Mouse (Mus musculus): ENCODE data around the gene Tctex1d2. TPM values are rescaled to one million over a fixed set of nuclear protein-coding genes. Genes with fewer than 3 reads are reported as not detected.
"Not testable (repeated sequence)": the region's sequence is repeated elsewhere in the genome, so short reads cannot be mapped to it uniquely, and the experiment has no call there.

Tctex1d2 gene
- polyA plus RNA-seq, 1 experiment = 8.8 TPM

DNA sequence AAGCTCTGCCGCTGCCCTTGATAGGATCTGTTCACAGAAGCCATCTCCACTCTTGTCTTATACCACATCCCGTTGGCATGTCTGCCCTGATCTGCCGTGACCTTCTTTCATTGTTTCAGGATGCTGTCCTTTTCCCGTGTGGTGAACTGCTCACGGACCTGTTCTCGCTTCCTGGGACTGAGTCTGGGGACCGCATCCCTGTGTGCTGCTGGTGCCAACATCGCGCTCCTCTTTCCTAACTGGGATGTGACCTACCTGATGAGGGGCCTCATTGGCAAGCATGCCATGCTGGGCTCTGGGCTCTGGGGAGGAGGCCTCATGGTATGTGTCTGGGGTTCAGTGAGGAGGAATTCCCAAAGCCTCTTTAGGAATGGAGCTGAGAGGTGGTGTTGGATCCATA lies 13.8 kb upstream of the Tctex1d2 start:
- no peaks in the 10 kb centered on the region for H3K4me1 ChIP-seq (ENCODE audit: control insufficient read depth, insufficient read depth, insufficient read length, low read length)
- no peak overlapping the region for H3K4me3 ChIP-seq (ENCODE audit: insufficient read depth, low read depth, low read length)
- no peak overlapping the region for H3K27ac ChIP-seq (replicated peaks; ENCODE audit: low read depth, low read length)

GRCm38 (mm10) chr16:32406671-32407070 lies 12.8 kb upstream of the Tctex1d2 start:
- Histone ChIP-seq H3K4me3 (ENCODE audit: insufficient read depth, low read depth, low read length) (no peak overlapping the region), H3K27ac (replicated peaks; ENCODE audit: low read depth, low read length) (no peak overlapping the region), H3K4me1 (ENCODE audit: control insufficient read depth, insufficient read depth, insufficient read length, low read length) (no peaks in the 10 kb centered on the region)

- H3K4me3 ChIP-seq (ENCODE audit: insufficient read depth, low read depth, low read length) = no peak overlapping the region
- H3K27ac ChIP-seq (replicated peaks; ENCODE audit: low read depth, low read length) = no peak overlapping the region
- no peaks in the 10 kb centered on the region for H3K4me1 ChIP-seq (ENCODE audit: control insufficient read depth, insufficient read depth, insufficient read length, low read length)
These were observed 11.8 kb upstream of the Tctex1d2 start for GRCm38 (mm10) chr16:32407730-32408129.

GRCm38 (mm10) chr16:32417457-32417856 lies 2.0 kb upstream of the Tctex1d2 start:
- Histone ChIP-seq H3K27ac (replicated peaks; ENCODE audit: low read depth, low read length) (no peak overlapping the region), H3K4me1 (ENCODE audit: control insufficient read depth, insufficient read depth, insufficient read length, low read length) (no peaks in the 10 kb centered on the region), H3K4me3 (ENCODE audit: insufficient read depth, low read depth, low read length) (no peak overlapping the region)

- Histone ChIP-seq H3K4me1 (ENCODE audit: control insufficient read depth, insufficient read depth, insufficient read length, low read length) (peaks cover 3% of the 10 kb centered on the region; the same call in 1 of the 2 replicates), H3K4me3 (ENCODE audit: insufficient read depth, low read depth, low read length) (no peak overlapping the region), H3K27ac (replicated peaks; ENCODE audit: low read depth, low read length) (no peak overlapping the region)
These were observed 8.0 kb downstream of the Tctex1d2 start for GRCm38 (mm10) chr16:32427506-32427905.

DNA sequence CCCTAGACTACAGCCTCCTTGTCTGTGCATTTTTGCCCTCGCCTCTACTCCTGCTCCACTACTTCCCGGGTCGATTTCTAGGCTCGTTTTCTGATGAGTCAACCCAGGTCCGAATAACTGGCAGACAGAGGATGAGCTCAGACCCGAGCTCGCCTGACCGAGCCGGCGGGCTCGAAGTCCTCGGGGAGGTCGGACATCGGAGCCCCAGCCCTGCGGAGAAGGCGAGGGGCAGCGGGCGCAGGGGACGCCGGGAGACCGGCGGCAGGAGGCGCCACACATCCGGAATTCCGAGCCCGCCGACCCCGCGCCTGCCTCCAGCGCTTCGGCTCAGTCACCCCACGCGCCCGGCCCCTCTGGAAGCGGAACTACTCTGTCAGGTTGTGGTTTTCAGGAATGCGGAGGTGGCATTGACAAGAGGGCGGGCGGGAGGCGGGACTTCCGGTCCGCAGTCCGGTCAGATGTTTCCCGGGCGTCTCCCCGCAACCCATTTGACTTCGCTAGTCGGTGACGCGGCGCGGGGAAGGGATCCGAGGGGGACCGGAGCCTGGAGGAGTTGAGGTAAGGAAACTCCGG lies 11.1 kb downstream of the Tctex1d2 start, which contains the start of gene Pcyt1a:
Gene Pcyt1a (plus strand): TSS at position 448 of the 573 bp plus-strand sequence.
- Histone ChIP-seq H3K4me3 (ENCODE audit: insufficient read depth, low read depth, low read length) (peak within 1 kb of the TSS; percentile 83), H3K27ac (replicated peaks; ENCODE audit: low read depth, low read length) (peak within 1 kb of the TSS; percentile 82), H3K4me1 (ENCODE audit: control insufficient read depth, insufficient read depth, insufficient read length, low read length) (peaks cover 5% of the 10 kb centered on the region)

DNA sequence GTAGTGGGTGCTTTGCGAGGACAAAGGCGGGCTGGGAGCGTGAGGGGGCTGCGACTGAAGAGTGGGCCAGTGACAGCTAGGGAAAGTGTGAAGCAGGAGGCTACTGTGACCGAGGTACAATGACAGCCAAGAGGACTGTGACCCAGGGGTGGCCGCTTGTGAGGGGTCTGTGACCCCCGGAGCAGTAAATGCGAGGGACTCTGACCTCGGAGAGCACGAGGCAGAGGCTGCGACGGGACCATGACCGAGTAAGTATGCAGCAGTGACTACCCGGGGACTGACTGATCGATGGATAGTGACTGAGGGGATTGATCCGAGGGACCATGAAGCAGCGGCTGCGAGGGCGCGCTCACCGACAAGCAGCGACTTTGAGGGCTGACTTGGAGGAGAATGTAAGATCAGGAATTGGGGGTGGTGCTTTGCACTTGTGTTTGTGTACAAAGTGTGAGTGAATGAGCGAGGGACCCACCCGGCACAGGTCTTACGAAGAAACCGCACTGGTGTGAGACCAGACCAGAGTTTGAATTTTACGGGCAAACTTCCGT lies 11.6 kb downstream of the Tctex1d2 start:
- Histone ChIP-seq H3K4me1 (ENCODE audit: control insufficient read depth, insufficient read depth, insufficient read length, low read length) (peaks cover 5% of the 10 kb centered on the region), H3K4me3 (ENCODE audit: insufficient read depth, low read depth, low read length) (peak overlapping the region; percentile 83)

DNA sequence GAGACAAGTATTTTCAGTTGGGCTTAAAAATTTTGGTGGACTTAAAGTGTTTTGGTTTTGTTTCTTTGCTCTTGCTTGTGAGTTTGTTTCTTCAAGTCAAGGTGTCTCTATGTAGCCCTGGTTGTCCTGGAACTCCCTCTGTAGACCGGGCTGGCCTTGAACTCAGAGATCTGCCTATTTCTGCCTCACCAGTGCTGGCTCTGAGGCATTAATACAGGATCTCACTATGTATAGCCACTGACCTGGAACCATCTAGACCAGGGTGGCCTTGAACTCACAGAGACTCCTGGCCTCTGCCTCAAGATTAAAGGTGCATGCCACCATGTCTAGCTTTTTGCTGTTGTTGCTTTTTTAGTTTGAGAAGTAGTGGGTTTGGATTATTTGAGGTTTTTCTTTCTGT lies 12.4 kb downstream of the Tctex1d2 start:
- H3K4me3 ChIP-seq (ENCODE audit: insufficient read depth, low read depth, low read length) = peak overlapping the region; percentile 83
- H3K27ac ChIP-seq (replicated peaks; ENCODE audit: low read depth, low read length) = 0 out of 2 replicates have a peak overlapping the region, but pooled peaks have one; percentile 11

More for the DNA sequence above, 11.6 kb downstream of the Tctex1d2 start:
- peak overlapping the region; percentile 82 for H3K27ac ChIP-seq (replicated peaks; ENCODE audit: low read depth, low read length)

DNA sequence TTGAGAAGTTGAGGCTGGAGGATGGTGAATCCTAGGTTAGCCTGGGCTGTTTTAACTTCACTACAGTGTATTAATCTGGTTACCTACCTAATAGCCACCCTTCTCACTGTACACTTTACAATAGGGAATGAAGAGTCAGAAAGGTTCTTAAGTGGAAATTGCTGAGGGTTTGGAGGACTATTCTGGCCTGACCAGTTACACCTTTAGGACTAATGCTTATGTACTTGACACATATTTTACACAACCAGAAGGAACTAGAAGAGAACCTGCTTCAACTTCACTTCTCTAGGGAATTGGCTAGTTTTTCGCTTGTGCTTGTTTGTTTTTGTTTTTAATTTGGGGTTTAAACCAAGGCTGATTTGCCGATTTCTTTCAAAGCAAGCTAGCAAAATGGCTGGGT lies 13.6 kb downstream of the Tctex1d2 start:
- H3K4me1 ChIP-seq (ENCODE audit: control insufficient read depth, insufficient read depth, insufficient read length, low read length) = peaks cover 5% of the 10 kb centered on the region
- no peak overlapping the region for H3K27ac ChIP-seq (replicated peaks; ENCODE audit: low read depth, low read length)
- H3K4me3 ChIP-seq (ENCODE audit: insufficient read depth, low read depth, low read length) = no peak overlapping the region

More for the DNA sequence above, 12.4 kb downstream of the Tctex1d2 start:
- H3K4me1 ChIP-seq (ENCODE audit: control insufficient read depth, insufficient read depth, insufficient read length, low read length) = peaks cover 5% of the 10 kb centered on the region

- Histone ChIP-seq H3K4me1 (ENCODE audit: control insufficient read depth, insufficient read depth, insufficient read length, low read length) (peaks cover 5% of the 10 kb centered on the region), H3K27ac (replicated peaks; ENCODE audit: low read depth, low read length) (peak overlapping the region; percentile 71), H3K4me3 (ENCODE audit: insufficient read depth, low read depth, low read length) (no peak overlapping the region)
These were observed 14.6 kb downstream of the Tctex1d2 start for GRCm38 (mm10) chr16:32434066-32434465.

- H3K27ac ChIP-seq (replicated peaks; ENCODE audit: low read depth, low read length) = peak overlapping the region; percentile 80
- peaks cover 5% of the 10 kb centered on the region for H3K4me1 ChIP-seq (ENCODE audit: control insufficient read depth, insufficient read depth, insufficient read length, low read length)
- no peak overlapping the region for H3K4me3 ChIP-seq (ENCODE audit: insufficient read depth, low read depth, low read length)
These were observed 15.2 kb downstream of the Tctex1d2 start for GRCm38 (mm10) chr16:32434691-32435090.

GRCm38 (mm10) chr16:32436657-32437056 lies 17.2 kb downstream of the Tctex1d2 start:
- no peak overlapping the region for H3K27ac ChIP-seq (replicated peaks; ENCODE audit: low read depth, low read length)
- peaks cover 3% of the 10 kb centered on the region for H3K4me1 ChIP-seq (ENCODE audit: control insufficient read depth, insufficient read depth, insufficient read length, low read length)

GRCm38 (mm10) chr16:32437266-32437665 lies 17.8 kb downstream of the Tctex1d2 start:
- Histone ChIP-seq H3K4me1 (ENCODE audit: control insufficient read depth, insufficient read depth, insufficient read length, low read length) (peaks cover 3% of the 10 kb centered on the region), H3K27ac (replicated peaks; ENCODE audit: low read depth, low read length) (no peak overlapping the region)

More at GRCm38 (mm10) chr16:32436657-32437056, 17.2 kb downstream of the Tctex1d2 start:
- H3K4me3 ChIP-seq (ENCODE audit: insufficient read depth, low read depth, low read length) = no peak overlapping the region

DNA sequence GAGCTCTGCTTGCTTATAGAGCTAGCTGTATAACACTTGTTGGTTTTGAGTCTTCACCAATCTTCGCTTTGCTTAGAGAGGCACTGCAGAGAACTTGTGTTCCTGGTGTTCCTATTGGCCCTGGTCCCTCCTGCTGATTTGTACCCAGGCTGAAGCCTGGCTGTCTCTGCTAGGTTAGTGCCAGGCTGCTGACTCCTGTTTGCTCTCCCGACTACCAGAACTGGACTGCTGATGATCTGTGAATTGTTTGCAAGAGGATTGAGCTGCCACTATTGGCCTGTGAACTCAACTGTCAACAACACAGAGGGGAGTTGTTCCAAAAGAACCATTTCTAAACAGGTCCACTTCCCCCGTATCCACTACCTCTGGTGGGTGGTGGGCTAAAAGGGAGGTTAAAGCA lies 21.9 kb downstream of the Tctex1d2 start:
- Histone ChIP-seq H3K27ac (replicated peaks; ENCODE audit: low read depth, low read length) (no peak overlapping the region), H3K4me3 (ENCODE audit: insufficient read depth, low read depth, low read length) (no peak overlapping the region), H3K4me1 (ENCODE audit: control insufficient read depth, insufficient read depth, insufficient read length, low read length) (peaks cover 2% of the 10 kb centered on the region; the same call in 1 of the 2 replicates)

More at GRCm38 (mm10) chr16:32437266-32437665, 17.8 kb downstream of the Tctex1d2 start:
- no peak overlapping the region for H3K4me3 ChIP-seq (ENCODE audit: insufficient read depth, low read depth, low read length)

DNA sequence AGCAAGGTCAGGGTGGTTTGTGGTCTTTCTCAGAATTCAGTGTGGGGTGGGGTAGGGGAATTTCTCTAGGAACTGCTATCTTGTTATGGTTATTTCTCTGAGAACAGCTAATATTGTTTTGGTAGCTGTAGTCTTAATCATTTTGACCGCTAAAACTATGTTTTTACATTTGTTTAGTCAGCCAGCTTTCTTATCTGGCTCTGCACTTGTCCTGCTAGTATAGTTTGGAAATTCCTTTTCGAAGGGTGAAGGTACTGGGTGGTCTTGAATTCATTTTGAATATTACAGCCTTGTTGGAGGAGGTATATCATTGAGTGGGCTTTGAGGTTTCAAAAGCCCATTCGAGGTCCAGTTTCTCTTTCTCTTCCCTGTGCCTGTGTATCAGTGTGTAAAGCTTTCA lies 25.1 kb downstream of the Tctex1d2 start:
- H3K4me1 ChIP-seq (ENCODE audit: control insufficient read depth, insufficient read depth, insufficient read length, low read length); H3K4me3 ChIP-seq (ENCODE audit: insufficient read depth, low read depth, low read length); H3K27ac ChIP-seq (replicated peaks; ENCODE audit: low read depth, low read length): not testable (repeated sequence)

DNA sequence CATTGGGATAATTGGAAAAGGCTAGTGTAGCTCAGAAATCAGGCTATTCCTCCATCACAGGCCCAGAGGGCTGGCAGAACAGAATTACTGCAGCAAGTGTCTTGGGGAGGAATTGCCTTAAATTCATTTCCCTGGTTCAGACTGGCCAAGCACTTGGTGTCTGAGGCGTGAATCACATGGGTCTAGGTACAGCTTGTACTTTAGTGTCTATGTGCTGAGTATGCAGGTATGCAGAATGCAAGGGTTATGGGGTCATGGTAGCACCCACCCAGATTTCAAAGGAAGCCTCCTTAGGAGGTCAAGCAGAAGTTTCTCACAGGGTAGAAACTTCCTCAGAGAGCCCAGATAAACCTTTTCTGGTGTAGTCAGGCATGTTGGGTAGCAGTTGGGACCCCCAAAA lies 26.1 kb downstream of the Tctex1d2 start:
- no peak overlapping the region for H3K27ac ChIP-seq (replicated peaks; ENCODE audit: low read depth, low read length)
- H3K4me1 ChIP-seq (ENCODE audit: control insufficient read depth, insufficient read depth, insufficient read length, low read length) = peaks cover 8% of the 10 kb centered on the region; the same call in 1 of the 2 replicates
- H3K4me3 ChIP-seq (ENCODE audit: insufficient read depth, low read depth, low read length) = no peak overlapping the region
